Mouse (Mus musculus) liver, postnatal 0 days (tissue): ENCODE results near the gene Fam243.

Experiments
- CTCF ChIP-seq: sonication (generic); IDR thresholded peaks from 2 replicates; pipeline ENCODE4 v1.5.1; 2016; ENCODE audit warnings: antibody characterized with exemption, low read depth
- EP300 ChIP-seq: IDR thresholded peaks from 2 replicates; pipeline ENCODE4 v1.6.1; 2016; ENCODE audit warnings: antibody characterized with exemption, low read depth, mild to moderate bottlenecking

DNA sequence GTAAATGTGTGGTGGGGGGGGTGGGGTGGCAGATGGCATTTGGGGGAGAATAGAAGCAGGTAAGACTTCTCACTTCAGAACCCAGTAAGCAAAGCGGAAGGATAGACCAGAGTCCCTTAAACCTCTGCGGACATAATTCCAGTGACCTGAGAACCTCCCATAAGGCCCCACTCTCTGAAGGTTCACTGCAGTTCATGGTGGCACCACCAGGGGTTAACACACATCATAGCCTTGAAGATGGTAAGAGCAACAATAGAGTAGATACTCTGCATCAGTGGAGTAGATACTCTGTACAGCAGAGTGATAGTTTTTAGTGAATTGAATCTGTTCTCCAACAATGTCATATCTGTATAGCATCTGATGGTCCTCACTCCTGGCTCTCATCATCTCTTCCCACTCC lies 15.7 kb downstream of the Fam243 start:
- no peak for TF ChIP-seq EP300
- TF ChIP-seq CTCF, result peak; percentile 35; the same call in 1 of the 2 replicates
